Mouse (Mus musculus) olfactory bulb, adult 2 months (tissue): Measurements from ENCODE around the gene Zfp472.

Experiments used
- CTCF ChIP-seq: fragments of 200-500 bp; IDR thresholded peaks from 2 replicates; pipeline ENCODE4 v1.5.1; 2012; ENCODE audit warnings: low read depth, mild to moderate bottlenecking, low read length, moderate library complexity; ENCODE audit not compliant: insufficient read depth
- POLR2A ChIP-seq: fragments of 200-500 bp; IDR thresholded peaks from 2 replicates; pipeline ENCODE4 v1.6.1; 2012; ENCODE audit warnings: mild to moderate bottlenecking, low read depth, low read length, moderate library complexity; ENCODE audit not compliant: insufficient read depth

DNA sequence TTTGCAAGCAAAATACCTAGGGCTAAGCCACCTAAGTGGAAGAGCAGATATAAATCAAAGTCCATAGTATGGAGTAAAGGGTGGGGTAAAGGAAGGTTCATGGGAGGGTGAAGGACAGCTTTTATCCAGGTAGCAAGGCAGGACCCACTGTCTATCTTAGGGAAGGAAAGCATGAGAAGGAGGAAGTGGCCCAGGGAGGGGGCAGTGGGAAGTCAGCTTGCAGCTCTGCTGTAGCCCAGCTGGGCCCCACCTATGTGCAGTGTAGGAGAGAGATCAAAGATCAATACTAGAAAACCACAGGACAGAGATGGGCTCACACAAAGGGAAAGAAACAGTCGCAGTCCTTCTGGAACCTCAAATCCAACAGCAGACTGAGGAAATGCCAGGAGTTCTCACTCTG lies 49.5 kb upstream of the Zfp472 start:
- TF ChIP-seq CTCF (no peak), POLR2A (no peak)
